Mouse (Mus musculus): ENCODE results near the gene Bach2.

Gene Bach2

DNA sequence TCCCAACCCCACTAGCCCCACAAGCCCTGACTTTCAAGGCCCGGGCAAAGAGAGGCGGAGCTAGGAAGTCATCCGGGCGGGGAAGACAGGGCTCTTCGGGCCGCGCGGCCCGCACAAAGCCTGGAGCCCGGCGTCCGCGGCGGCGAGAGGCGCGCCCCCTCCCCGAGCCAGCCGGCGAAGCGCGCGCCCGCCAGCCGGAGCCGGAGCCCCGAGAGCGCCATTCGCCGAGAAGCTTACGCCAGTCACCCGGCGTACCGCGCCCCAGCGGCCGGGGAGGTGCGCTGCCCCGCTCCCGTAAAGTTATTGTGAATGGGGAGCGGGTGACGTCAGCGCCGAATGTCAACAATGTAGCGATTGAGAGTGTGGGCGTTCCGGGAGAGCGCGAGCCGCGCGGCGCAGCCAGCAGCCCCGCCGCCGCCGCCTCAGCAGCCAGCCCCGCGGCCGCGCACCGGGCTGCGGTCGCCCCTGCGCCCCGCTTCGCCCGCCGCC, at the start of gene Bach2:
Gene Bach2, plus strand, starts transcription at position 439 of the 489 bp plus-strand sequence.
- in situ Hi-C loops (cut with MseI, MboI), result no loop called here

DNA sequence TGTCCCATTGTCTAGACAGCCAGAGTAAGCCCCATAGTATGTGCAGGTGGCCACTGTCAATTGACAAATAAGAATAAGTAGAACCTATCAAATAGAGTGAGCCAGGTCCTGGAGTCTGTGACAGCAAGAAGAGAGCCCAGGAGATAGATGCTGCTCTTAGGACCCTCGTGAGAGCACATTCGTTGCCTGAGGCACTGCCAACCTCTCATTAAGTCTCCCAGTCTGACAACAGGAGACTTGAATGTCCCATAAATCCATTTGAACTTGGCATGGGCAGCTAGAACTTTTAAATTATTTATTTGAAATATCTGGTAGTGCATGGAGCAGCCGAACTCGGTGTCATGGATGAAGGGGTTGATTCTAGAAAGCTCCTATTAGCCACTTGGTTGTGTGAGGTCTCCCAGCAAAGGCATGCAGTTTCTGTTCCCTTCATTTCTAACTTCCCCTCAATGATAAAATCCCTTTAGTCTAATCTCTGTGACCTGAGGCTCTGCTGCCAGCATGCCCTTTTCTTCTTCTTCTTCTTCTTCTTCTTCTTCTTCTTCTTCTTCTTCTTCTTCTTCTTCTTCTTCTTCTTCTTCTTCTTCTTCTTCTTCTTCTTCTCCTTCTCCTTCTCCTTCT, 49.1 kb upstream of the Bach2 start:
- in situ Hi-C loops (cut with MseI, MboI), result no loop called here

DNA sequence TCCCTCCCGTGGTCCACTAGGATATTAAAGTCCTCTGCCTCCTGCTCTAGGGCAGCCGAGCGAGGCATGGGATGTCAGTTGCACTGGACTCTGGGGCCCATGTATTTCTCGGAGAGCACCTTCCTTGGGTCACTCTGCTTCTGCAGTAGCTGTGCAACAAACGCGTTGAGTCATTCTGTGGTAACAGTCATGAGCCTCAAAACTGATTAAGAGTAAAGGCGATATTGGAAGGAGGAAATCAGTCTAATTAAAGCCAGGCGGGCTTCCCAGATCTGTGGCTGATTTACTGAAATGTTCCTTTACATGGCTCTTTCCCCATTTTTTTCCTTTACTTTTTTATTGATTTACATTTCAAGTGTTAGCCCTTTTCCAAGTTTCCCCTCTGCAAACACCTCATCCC, 48.1 kb upstream of the Bach2 start:
- in situ Hi-C loops (cut with MseI, MboI), result no loop called here

DNA sequence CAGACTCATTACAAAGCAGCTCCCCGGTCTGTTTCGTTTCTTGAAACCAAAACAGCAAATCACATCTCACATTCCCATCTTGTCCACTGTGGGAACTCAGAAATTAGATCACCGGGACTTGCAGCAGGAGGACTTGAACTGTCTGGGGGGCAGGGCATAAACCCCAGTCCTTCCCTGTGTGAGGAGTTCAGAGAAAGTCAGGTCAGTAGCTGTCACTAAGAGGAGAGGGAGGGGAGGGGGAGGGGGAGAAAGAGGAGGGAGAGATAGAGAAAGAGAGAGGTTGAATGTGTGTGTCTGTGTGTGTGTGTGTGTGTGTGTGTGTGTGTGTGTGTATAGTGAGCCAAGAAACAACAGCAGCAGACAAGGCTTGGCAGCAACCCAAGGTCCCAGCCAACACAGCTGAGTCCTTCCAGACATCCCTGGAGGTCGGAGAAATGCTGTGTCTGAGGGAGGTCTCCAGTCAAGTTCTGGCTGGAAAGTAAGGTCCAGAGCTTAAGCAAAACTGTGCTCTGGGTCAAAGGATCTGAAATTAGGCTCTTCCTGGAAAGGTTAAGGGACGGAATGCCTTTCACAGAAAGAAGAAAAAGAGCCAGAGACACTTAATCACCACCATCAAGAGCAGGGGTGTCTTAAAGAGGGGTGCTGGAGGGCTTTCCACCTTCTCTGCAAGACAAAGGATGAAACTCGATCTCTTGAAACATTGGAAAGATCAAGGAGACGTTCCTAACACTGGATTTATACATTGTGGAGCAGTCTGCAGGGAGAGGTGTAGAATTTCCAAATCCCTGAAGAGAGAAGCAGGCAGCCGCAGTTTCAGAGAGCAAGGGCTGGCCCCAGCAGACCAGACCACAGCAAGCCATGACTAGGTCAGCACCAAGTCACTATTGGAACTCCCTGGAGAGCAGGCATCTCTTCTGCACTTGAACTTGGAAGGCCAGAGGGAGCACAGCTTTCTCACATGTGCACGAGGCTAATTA, 42.4 kb upstream of the Bach2 start:
- in situ Hi-C loops (cut with MseI, MboI), result no loop called here

DNA sequence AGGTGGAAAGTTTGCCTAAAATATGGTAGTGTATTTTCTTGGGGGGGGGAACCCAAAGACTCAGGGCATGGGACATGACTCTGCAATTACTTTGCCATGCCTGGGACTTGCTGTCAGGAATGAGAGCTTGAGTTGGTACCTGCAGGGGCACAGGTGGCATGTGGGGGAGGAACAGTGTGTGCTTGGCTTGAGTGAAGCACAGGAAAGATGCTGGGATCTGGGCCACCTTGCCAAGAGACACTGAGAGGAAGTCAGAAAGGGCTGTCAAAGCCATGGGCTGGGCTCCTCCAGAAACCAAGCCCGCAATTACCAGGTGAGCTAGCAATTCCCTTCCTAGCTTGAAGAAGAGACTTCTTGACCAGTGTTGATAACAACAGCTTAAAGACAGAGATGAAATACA, 40.6 kb upstream of the Bach2 start:
- in situ Hi-C loops (cut with MseI, MboI), result no loop called here

DNA sequence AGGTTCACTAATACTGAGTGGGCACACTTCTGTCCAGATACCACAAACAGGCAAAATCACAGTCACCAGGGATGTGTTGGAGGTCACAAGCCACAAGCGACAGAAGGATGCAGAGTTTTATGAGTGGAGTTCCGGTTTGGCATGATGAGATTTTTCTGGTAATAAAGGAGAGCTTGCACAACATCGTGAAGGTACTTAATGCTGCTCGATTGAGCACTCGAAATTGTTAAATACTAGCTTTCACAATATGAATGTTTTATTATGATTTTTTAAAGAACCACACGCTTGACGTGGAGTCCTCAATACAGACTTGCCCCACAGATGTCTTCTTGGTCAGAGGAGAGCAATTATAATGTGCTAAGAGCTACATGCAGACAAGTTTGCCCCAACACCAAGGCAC, 40.0 kb upstream of the Bach2 start:
- in situ Hi-C loops (cut with MseI, MboI), result no loop called here

DNA sequence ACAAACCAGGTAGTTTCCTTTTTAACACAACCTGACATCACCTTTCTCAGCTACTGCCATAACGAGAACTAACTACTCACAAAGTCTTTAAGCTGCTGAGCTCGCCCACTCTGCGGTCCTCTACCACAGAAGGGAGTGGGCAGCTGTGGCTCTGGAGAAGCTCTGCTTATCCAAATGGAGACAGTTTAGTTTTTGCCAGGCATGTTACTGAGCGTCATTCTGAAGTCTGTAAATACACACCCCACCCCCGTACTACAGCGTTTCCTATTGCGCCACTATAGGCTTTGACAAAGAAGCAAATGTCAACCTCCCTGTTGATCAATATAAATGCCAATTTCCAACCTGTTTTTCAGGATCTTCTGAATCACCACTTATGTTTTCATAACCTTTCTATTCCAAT, 39.4 kb upstream of the Bach2 start:
- in situ Hi-C loops (cut with MseI, MboI), result no loop called here

DNA sequence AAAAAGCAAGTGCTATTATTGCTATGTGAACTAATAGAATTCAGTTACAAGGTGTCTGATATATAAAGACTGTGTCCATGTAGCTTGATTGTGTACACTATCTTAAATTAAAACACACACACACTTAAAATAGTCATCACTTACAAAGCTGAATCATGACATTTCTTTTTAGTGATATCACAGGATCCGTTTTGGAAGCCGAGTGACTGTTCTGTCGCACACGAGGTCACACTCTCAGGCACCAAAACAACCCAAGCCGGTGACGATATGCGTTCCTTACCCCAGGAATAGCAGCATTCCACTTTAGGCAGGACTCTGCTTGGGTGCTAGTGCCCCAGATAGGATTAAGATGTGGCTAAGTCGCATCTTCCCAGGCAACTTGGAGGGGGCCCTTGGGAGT, 37.5 kb upstream of the Bach2 start:
- in situ Hi-C loops (cut with MseI, MboI), result no loop called here

DNA sequence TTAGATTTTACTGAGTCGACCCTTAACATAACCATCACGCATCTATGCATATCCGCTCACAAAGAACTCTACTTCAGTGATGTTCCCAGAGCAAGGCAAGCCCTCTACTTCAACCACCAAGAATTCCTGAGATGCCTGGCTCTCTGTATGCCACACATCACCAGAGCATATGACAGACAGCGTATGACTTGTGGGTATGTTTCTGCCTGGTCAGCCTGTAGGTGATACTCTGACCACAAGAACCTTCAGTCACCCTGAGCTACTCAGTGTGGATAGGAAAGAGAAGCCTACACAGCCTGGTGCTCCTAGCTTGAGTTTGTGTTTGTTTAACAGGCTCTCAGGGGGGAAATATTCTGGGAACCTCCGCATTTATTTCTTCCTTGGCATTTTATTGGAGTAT, 36.2 kb upstream of the Bach2 start:
- in situ Hi-C loops (cut with MseI, MboI), result no loop called here

DNA sequence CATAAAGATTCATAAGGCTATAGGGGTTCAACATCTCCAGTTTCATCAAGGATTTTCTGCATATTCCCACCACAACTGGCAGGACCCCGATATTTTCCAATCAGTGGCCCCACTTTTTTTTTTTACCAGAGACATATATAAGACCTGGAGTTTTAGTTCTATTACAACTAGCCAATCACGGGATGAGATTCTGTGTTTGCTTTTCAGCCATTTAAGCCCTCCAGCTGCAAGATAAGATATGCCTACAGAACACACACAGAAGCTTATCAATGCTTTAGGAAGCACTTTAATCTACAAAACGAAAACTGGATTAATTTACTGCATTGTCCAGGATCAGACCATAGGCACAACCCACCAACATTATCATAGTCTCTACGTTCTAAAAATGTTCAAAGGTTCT, 33.8 kb upstream of the Bach2 start:
- in situ Hi-C loops (cut with MseI, MboI), result no loop called here

DNA sequence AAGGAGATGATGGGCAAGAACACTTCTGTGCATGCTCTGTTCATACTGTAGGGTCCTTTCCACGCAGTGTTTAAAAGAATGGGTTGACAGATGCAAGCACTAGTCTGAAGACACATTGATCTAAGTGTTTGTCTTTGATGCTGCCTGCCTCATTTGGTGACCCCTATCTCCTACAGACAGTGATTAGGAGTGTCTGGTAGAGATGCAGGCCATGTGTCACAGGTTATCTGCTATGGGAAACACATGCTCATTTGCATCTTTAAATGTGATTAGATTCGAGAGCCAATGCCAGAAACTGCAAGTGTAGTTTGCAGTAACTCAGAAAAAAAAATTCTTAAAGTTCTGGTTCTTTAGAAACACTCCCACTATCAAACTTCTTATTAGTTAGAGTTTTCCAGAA, 32.8 kb upstream of the Bach2 start:
- in situ Hi-C loops (cut with MseI, MboI), result no loop called here

DNA sequence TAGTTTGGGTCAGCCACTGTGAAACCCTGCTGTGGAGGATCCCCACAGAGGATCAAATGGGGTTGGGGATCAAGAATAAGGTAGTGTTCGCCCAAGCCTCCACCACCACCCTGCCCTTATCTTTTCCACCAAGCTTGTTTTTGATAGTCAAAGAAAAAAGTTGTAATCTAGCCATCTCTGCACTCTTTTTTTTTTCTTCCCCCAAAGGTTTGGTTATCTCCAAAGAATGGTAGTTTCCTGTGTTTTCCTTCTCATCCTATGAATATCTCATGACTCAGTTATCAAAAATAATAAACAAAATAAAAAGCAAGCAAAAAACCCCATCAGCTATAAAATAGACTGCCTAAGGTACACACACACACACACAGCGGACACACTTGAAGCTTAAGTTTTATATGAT, 28.6 kb upstream of the Bach2 start:
- in situ Hi-C loops (cut with MseI, MboI), result no loop called here

DNA sequence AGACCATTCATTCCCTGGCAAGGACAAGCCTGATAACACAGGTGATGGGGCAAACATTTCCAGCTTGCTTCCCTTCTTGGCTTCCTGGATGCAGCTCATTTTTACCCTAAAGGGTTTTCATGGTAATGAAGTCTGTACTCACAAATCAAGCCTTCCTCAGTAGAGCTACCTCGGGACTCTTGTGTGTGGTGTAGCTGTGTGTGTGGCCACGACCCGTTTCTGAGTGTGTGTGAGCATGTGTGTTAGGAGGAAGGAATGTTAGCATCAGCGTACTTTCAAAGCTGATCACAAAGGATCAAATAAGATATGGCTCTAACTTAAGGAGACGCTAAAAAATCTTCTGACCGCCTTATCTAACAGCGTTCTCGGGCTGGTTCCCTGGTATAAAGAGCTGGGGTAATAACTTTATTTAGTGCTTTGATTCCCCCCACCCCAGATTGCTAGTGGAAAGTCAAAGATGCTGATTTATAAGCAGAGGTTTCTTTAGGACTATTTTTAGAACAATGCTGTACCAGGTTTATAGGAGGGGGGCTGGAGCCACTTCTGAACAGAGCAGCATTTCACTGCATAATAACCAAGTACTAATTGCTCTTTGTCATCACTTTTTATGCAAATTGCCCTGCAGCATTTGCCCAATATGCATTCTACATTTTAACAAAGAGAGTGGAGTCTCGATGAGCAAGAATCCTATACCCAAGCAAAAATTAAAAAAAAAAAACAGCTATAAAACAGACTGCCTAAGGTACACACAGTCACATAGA, 28.0 kb upstream of the Bach2 start:
- in situ Hi-C loops (cut with MseI, MboI), result no loop called here

DNA sequence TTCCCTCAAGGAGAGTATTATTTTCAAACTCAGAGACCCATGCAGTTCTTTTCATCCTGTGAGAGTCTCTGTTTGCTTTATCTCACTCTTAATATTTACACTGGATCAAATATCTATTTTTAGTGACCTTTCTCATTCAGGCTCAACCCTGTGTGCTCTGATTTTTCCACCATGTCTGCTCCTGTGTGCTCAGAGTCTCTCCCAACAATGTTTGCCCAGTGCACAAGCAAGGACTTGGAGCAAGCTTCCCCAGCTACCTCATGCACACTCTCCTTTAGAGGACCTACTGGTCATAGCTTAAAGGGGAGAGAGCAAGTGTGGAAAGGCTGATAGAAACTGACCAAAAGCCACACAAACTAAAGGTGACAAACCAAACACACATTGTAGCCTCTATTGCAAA, 26.0 kb upstream of the Bach2 start:
- in situ Hi-C loops (cut with MseI, MboI), result no loop called here

DNA sequence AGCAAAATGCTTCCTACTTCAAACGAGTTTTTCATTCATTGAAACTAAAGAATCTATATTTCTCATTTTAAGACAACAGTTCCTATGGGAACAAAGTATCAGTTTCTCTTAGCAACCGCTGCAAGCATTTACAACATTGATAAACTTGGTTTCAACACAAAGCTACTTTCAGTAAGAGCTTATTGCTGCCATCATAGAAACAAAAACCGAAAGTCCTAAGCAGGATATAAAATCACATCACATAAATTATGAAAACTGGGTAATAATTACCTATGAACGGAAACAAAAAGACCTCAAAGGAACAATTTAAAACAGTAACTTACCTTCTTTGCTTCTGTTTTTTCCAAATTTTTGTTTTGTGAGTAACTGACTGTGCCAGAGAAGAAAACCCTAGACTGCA, 22.1 kb upstream of the Bach2 start:
- in situ Hi-C loops (cut with MseI, MboI), result no loop called here

DNA sequence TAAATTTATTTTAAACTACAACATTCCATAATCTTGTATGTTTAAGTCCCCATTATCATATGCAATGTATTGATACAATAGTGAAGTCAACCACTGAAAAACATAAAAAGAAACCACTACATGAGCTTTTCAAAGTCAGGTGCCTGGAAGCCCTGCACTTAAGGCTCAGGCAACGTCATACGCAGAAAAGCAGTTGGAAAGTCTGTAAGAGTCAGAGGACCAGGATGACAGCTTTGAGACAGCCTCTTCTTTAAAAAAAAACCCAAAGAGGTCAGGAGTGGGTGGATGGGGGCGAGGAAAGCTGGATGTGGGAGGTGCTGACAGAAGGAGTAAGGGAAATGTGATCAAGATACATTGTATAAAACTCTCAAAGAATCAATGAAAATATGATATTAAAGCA, 21.6 kb upstream of the Bach2 start:
- in situ Hi-C loops (cut with MseI, MboI), result no loop called here

DNA sequence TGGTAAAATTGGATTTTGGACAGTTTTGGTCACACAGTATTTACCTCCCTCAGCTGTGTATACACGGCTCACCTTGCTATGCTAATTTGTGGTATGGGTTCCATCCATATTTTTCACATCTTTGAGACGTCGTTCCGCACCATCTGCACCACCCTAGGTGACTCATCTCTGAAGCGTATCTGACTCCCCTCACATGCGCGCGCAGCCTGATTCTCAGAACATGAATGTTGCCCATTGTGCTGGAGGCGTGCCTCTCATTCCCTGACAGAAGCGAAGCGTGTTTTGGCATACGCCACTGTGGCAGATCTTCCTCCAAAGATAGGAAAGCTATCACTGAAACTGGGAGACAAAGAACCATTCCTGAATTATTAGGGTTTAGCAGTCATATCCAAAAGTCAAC, 21.0 kb upstream of the Bach2 start:
- in situ Hi-C loops (cut with MseI, MboI), result no loop called here

DNA sequence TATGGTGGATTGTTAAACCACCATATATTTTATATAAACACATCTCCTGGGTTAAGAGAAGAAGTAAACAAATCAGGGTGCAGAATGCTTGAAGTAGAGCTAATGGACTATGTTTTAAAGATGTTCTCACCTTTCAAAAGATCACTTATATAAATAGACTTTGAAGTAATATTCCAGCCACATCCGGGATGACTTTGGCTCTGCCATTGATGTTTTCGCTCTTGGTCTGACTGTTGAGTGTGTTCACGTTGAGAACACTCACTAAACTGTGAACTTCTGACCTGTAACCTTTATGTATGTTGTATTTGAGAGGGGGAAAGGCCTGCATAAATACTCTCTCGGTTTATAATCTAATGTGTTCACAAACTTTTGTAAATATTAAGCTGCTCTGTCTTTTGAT, 20.2 kb upstream of the Bach2 start:
- in situ Hi-C loops (cut with MseI, MboI), result no loop called here

DNA sequence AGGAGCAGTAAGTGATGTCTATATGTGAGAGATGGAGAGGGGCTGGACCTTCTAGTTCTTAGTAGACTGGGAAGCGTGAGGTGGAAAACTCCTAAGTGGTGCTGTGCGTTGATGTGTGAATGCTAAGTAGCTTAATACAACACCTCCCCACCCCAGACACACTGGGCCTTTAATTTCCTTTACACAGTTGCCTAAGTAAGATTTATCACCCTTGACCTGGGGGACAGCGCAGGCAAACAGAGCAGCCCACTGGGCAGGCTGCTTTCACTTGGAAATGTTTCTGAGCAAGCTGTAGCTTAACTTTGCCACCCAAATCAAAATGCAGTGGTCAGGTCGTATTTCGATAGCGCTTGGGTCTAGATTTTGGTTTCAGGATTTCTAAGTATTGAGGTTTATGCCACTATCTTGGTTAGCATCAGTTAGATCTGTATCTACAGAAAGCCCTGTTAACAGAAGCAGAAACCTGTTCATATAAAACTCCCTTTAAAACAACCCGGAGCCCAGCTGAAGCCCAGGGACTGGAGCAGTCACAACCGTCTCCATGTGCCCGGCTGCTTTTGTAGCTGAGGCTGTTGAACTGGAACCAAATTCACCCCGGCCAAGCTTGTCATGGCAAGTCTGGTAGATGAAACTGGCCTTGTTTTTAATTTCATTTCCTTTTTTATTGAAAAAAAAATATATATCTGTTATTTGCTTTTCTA, 19.0 kb upstream of the Bach2 start:
- in situ Hi-C loops (cut with MseI, MboI), result no loop called here

DNA sequence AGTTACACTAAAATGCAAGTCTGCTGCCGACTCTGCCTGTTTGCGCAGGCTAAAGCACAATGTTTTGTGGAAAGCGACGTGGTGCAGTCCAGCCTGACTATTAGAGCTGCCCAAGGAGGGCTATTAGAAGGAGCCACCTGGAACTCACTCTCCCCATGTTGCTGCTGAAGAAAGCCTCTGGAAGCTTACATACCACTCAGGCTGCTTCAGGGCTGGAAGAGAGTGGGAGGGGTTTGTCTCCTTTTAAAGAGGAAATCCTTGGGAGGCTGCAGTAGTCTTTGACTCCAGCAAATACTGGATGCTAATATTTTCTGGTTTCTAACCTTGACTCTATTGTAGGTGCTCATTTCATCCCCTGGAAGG, 18.5 kb upstream of the Bach2 start:
- in situ Hi-C loops (cut with MseI, MboI), result no loop called here

DNA sequence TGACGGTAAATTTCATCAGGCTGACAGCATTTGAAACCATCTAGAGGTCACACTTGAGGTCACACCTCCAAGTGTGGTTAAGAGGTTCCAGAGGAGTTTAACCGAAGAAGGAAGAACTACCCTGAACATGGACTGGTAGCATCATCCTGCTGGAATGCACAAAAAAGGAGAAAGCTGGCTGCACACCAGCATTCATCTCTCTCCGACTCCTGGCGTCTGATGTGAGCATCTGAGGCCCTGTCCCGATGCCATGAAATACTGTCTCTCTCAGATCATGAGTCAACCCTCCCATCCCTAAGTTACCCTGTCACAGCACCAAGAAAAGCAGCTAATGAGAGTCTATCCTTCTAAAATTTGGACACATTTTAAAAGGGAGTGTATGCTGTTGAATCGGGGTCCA, 17.6 kb upstream of the Bach2 start:
- in situ Hi-C loops (cut with MseI, MboI), result no loop called here

DNA sequence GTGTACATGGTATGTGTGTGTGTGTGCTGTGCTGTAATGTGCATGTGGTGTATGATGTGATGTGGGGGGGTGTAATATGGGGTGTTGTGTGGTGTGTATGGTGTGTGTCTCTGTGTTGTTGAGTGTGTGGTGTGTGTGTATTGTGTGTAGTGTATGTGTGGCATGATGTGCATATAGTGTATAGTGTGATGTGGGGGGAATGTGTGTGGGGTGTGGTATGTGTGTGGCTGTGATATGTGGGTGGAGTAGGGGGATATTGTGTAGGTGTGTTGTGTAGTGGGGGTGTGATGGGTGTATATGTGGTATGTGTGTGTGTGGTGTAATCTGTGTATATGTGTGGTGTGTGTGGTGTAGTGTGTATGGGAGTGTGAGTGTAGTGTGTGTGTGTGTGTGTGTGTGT, 15.0 kb upstream of the Bach2 start:
- in situ Hi-C loops (cut with MseI, MboI), result no loop called here

Measured in mouse trophoblast stem cell (cell line).